Mouse (Mus musculus) midbrain, postnatal 0 days (tissue): ENCODE measurements around the gene Chrm4. TPM values are rescaled to one million over a fixed set of nuclear protein-coding genes. Genes with fewer than 3 reads are reported as not detected.
A peak's percentile ranks its signal among the peaks of the same experiment; 100 is the strongest.

ENCODE experiments used
- ATAC-seq: fragments of 200-750 bp; cut with Nextera tagmentation; 2 replicates; pipeline ENCODE4 v1.8.0; 2017; ENCODE audit warnings: moderate number of reproducible peaks, mild to moderate bottlenecking, moderate TSS enrichment, moderate library complexity; ENCODE audit not compliant: low FRiP score
- DNase-seq: peaks from one replicate; pipeline ENCODE4 v3.0.0-alpha.2; 2015; ENCODE audit warnings: low spot score
- H3K27ac ChIP-seq: fragments of 300-500 bp; sonication (generic); 2 replicates; pipeline ENCODE4 v1.5.1; 2014; ENCODE audit warnings: low read depth, mild to moderate bottlenecking, low read length, mixed read lengths
- H3K27me3 ChIP-seq: fragments of 300-500 bp; sonication (generic); 2 replicates; pipeline ENCODE4 v1.6.1; 2014; ENCODE audit warnings: low read length, control low read depth, mixed read lengths; ENCODE audit not compliant: insufficient read depth
- H3K36me3 ChIP-seq: fragments of 300-500 bp; sonication (generic); 2 replicates; pipeline ENCODE4 v1.6.1; 2014; ENCODE audit warnings: low read length, control low read depth, mixed read lengths; ENCODE audit not compliant: insufficient read depth
- H3K4me1 ChIP-seq: fragments of 300-500 bp; sonication (generic); 2 replicates; pipeline ENCODE4 v1.6.1; 2014; ENCODE audit warnings: mild to moderate bottlenecking, control low read depth, antibody characterized with exemption, low read length, mixed read lengths; ENCODE audit not compliant: insufficient read depth
- H3K4me2 ChIP-seq: fragments of 300-500 bp; sonication (generic); 2 replicates; pipeline ENCODE4 v1.6.1; 2014; ENCODE audit warnings: low read depth, mild to moderate bottlenecking, low read length, mixed read lengths; ENCODE audit not compliant: poor library complexity, severe bottlenecking
- H3K4me3 ChIP-seq: fragments of 300-500 bp; sonication (generic); 2 replicates; pipeline ENCODE4 v1.5.1; 2014; ENCODE audit warnings: low read depth, mild to moderate bottlenecking, low read length, moderate library complexity
- H3K9ac ChIP-seq: fragments of 300-500 bp; sonication (generic); replicated peaks from 2 replicates; pipeline ENCODE4 v1.6.1; 2014; ENCODE audit warnings: mild to moderate bottlenecking, low read length, moderate library complexity, mixed read lengths; ENCODE audit not compliant: poor library complexity, severe bottlenecking
- H3K9me3 ChIP-seq: fragments of 300-500 bp; sonication (generic); 2 replicates; pipeline ENCODE4 v1.6.1; 2016; ENCODE audit warnings: low read length, control low read depth
- CTCF ChIP-seq: IDR thresholded peaks from 2 replicates; pipeline ENCODE4 v1.5.1; 2016; ENCODE audit warnings: antibody characterized with exemption, mild to moderate bottlenecking
- WGBS: fragments of 180-500 bp; shearing (Covaris S2); extraction: QIAGEN DNeasy Blood & Tissue Kit; methylation state at CpG from one replicate; pipeline ENCODE4 v1.1.7; 2014; 5-methylcytosine and 5-hydroxymethylcytosine counted together
- polyA plus RNA-seq: library from polyadenylated mRNA; unstranded; fragments of >200 nt; fragmentation: Nextera tagmentation; extraction: Ambion mirVana; gene quantifications from 2 replicates; pipeline ENCODE4 v1.2.1, GENCODE M21; 2015
- total RNA-seq: library from RNA; depleted of rRNA; stranded (reverse); fragments of >200 nt; gene quantifications from 2 replicates; pipeline ENCODE4 v1.2.3, GENCODE M21; 2014

The Chrm4 gene
- total and polyA plus RNA-seq, 2 experiments from 2014 or later, result 0.25 to 1.8 TPM

GRCm38 (mm10) chr2:91897968-91898367 lies 29.1 kb upstream of the Chrm4 start:
- Histone ChIP-seq H3K9ac (no peak overlapping the region), H3K4me1 (no peaks in the 10 kb centered on the region), H3K27ac (no peak overlapping the region), H3K27me3 (no peaks in the 10 kb centered on the region), H3K4me2 (no peak overlapping the region), H3K4me3 (no peak overlapping the region), H3K36me3 (no peaks in the 10 kb centered on the region; the same call in 1 of the 2 replicates), H3K9me3 (no peaks in the 10 kb centered on the region)
- DNase-seq (peak; percentile 19), ATAC-seq (no peak)
- no peak for TF ChIP-seq CTCF

DNA sequence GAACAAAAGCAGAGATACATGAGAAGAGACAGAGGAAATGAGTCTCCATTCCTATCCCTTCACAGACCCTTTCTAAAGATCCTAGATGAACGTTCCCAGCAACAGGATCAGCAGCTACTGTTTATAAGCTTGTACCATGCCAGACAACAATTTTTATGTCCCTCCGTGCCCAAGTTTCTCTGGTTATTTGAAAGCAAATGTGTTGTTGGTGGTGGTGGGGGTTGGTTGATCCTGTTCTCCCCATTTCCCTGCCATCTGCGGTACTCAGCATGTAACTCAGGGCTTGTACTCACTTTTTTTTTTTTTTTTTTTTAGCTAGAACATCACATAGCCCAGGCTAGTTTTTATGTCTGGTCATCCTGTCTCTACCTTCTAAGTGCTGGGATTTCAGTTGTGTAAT lies 27.9 kb upstream of the Chrm4 start:
- H3K36me3 ChIP-seq, result no peaks in the 10 kb centered on the region; the same call in 1 of the 2 replicates
- H3K9me3 ChIP-seq, result no peaks in the 10 kb centered on the region
- no peak overlapping the region for H3K4me2 ChIP-seq
- ATAC-seq (no peak), DNase-seq (no peak)
- no peak overlapping the region for H3K27ac ChIP-seq
- no peak overlapping the region for H3K9ac ChIP-seq
- no peaks in the 10 kb centered on the region for H3K27me3 ChIP-seq
- 90% methylated on average over 3 of the region's 3 CpGs for WGBS
- H3K4me1 ChIP-seq, result no peaks in the 10 kb centered on the region
- no peak for TF ChIP-seq CTCF
- no peak overlapping the region for H3K4me3 ChIP-seq

GRCm38 (mm10) chr2:91900431-91900830 lies 26.6 kb upstream of the Chrm4 start:
- no peaks in the 10 kb centered on the region for H3K27me3 ChIP-seq
- DNase-seq (no peak), ATAC-seq (no peak)
- WGBS, result 94% methylated on average over 8 of the region's 8 CpGs
- no peak overlapping the region for H3K4me3 ChIP-seq
- H3K9me3 ChIP-seq, result no peaks in the 10 kb centered on the region
- H3K36me3 ChIP-seq, result no peaks in the 10 kb centered on the region
- H3K4me2 ChIP-seq, result no peak overlapping the region
- no peak for TF ChIP-seq CTCF
- no peaks in the 10 kb centered on the region for H3K4me1 ChIP-seq
- no peak overlapping the region for H3K27ac ChIP-seq
- H3K9ac ChIP-seq, result no peak overlapping the region

GRCm38 (mm10) chr2:91902336-91902735 lies 24.7 kb upstream of the Chrm4 start:
- Histone ChIP-seq H3K36me3 (peaks cover 4% of the 10 kb centered on the region; the same call in 1 of the 2 replicates), H3K27me3 (no peaks in the 10 kb centered on the region), H3K9me3 (no peaks in the 10 kb centered on the region), H3K4me1 (no peaks in the 10 kb centered on the region), H3K27ac (no peak overlapping the region), H3K4me2 (no peak overlapping the region), H3K4me3 (no peak overlapping the region), H3K9ac (no peak overlapping the region)
- TF ChIP-seq CTCF, result no peak
- ATAC-seq (no peak), DNase-seq (no peak)
- 62% methylated on average over 5 of the region's 5 CpGs for WGBS

DNA sequence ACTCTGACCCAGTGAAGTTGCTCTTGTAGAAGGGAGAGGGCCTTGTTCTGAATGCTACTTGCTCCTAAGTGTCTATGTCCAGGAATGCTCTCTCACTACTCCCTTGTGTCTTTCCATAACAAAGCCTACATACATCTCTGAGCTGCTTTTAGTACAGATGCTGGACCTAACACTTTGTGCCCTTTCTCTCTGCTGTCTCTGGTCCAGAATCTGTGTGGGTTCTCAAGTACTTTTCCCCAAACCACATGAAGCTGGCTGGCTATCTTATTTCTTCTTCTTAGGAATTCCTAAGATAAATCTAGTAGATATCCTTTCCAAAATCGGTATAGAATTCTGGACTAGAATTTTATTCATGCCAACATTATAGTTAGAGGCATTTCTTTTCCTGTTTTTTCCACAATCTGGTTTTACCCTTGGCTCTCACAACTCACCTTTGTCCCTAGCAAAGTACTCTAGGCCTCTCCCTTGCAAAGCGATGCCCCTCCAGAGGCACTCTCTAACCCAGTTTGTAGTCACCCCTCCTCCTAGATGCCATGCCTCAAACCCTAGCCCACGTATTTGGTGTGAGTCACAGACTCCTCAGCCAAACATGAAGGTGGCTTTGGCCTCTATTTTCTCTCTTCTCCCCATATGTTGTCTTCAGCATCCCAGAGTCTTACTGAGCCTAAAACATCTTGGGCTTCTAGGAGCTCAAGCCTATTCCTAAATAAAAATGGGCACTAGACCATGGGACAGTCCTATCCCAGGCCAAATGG lies 23.7 kb upstream of the Chrm4 start:
- ATAC-seq (no peak), DNase-seq (no peak)
- Histone ChIP-seq H3K9ac (no peak overlapping the region), H3K27ac (no peak overlapping the region), H3K9me3 (no peaks in the 10 kb centered on the region), H3K27me3 (no peaks in the 10 kb centered on the region), H3K36me3 (peaks cover 4% of the 10 kb centered on the region; the same call in 1 of the 2 replicates), H3K4me3 (no peak overlapping the region), H3K4me2 (no peak overlapping the region), H3K4me1 (no peaks in the 10 kb centered on the region)
- TF ChIP-seq CTCF, result no peak
- 92% methylated on average over 3 of the region's 3 CpGs for WGBS

DNA sequence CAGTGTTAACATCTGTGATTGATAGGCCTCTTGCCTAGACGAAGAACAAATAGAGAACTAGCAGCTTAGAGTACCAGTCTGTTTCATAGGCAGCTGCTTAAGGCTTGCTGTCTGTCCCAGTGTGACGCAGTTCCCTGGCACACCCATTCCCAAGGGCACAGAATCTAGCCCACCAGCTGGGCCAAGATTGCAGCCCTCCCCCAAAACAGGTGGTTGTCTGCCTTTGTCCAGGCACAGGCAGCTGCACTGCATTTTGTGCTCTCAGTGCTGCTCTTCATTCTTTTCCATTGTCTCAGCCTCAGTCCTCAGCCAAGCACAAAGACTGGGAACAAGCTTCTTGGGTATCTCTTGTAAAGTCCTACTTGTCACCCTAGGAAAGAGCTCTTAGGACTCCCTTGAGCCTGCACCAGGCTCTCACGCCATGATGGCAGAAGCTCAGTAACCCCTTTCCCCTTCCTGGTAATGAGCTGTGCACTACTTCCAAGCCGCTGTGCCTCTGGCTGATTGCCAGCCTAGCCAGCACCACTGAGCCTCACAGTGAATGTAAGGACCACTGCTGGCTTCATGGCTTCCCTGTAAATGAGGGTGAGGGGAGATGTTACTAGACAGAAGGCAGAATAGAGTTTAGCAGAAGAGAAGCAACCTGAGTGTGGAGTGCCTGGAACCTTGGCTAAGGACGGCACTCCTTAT lies 22.3 kb upstream of the Chrm4 start:
- peaks cover 10% of the 10 kb centered on the region; the same call in 1 of the 2 replicates for H3K36me3 ChIP-seq
- H3K27me3 ChIP-seq, result no peaks in the 10 kb centered on the region
- ATAC-seq, result peak; percentile 31; the same call in 1 of the 2 replicates
- peak; percentile 35 for DNase-seq
- H3K4me1 ChIP-seq, result no peaks in the 10 kb centered on the region
- no peak overlapping the region for H3K4me2 ChIP-seq
- no peak overlapping the region for H3K9ac ChIP-seq
- no peak overlapping the region for H3K27ac ChIP-seq
- no peaks in the 10 kb centered on the region for H3K9me3 ChIP-seq
- no peak overlapping the region for H3K4me3 ChIP-seq
- 47% methylated on average over 5 of the region's 5 CpGs for WGBS
- TF ChIP-seq CTCF, result no peak
